Comparison of ENCODE assay signal across 14 mouse cellular contexts in the genomic region with DNA sequence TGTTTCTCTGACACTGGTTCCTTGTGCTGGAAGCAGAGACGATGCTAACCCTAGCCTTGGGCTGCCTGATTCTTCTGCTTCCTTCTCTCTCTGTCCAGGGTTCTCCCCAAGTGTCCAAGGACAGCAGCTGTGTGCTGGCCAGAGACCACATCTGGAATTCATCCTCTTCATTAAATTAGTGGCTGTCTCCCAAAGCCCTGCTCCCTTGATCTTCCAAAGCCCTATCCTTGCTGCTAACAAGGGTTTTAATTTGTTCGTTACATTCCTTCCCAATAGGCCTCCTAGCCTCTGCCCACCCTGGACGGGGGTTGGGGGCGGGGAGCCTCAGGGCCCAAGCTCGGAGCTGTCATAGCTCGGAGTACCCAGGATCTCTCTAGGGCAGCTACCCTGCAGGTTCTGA. TPM values are rescaled to one million over a fixed set of nuclear protein-coding genes. Genes with fewer than 3 reads are reported as not detected.
DNase-seq lines count a peak whose midpoint lies in the region; ATAC-seq and TF ChIP-seq lines count a peak whose summit lies in the region.
"Had no signal": no experiment of that assay in that cellular context is flagged by ENCODE, and none has a peak within 500 bp of the region (broad histone marks: within the 10 kb centered on the region; RNA-seq: fewer than 3 reads in every experiment).

No protein-coding gene starts in this region.

- no peaks in the 10 kb centered on the region for H3K27me3 ChIP-seq in heart, embryonic 12.5 days (replicated peaks)
- no peaks in the 10 kb centered on the region for H3K27me3 ChIP-seq in heart, embryonic 11.5 days (ENCODE audit: control insufficient read depth, insufficient read depth, low read length)
- H3K27me3 ChIP-seq in stomach, embryonic 14.5 days (ENCODE audit: control insufficient read depth, insufficient read depth, low read length), result no peaks in the 10 kb centered on the region
- H3K27me3 ChIP-seq in stomach, postnatal 0 days (ENCODE audit: control insufficient read depth, insufficient read depth, low read length), result no peaks in the 10 kb centered on the region
- no peaks in the 10 kb centered on the region for H3K27me3 ChIP-seq in stomach, embryonic 15.5 days (replicated peaks)
- H3K27me3 ChIP-seq: neural tube, embryonic 12.5 days had no signal

- no peak for TF ChIP-seq EP300 in stomach, postnatal 0 days (optimal IDR thresholded peaks at IDR 0.05)

- peaks cover 54% of the 10 kb centered on the region for H3K4me1 ChIP-seq in heart, embryonic 12.5 days (replicated peaks)
- H3K4me1 ChIP-seq in heart, embryonic 11.5 days (ENCODE audit: control insufficient read depth, insufficient read depth, low read length), result peaks cover 21% of the 10 kb centered on the region
- peaks cover 22% of the 10 kb centered on the region for H3K4me1 ChIP-seq in stomach, embryonic 14.5 days (ENCODE audit: control insufficient read depth, insufficient read depth, low read length)
- H3K4me1 ChIP-seq in stomach, postnatal 0 days (replicated peaks; ENCODE audit: control insufficient read depth, insufficient read depth), result peaks cover 4% of the 10 kb centered on the region; the same call in 1 of the 2 replicates
- H3K4me1 ChIP-seq in stomach, embryonic 15.5 days, result peaks cover 17% of the 10 kb centered on the region
- H3K4me1 ChIP-seq: megakaryocyte, embryonic 14.5 days had no signal

- no peak for DNase-seq in stomach, postnatal 0 days (ENCODE audit: low spot score)
- DNase-seq in kidney, postnatal 14 days, result peak; percentile 40
- DNase-seq in adrenal gland, adult 2 months, result no peak
- no peak for DNase-seq in layer of hippocampus, adult 18-20 months (ENCODE audit: low spot score in 2 of 2)
- DNase-seq: adrenal gland, postnatal 36 days; cerebellum, adult 18-20 months had no signal

- no peaks in the 10 kb centered on the region for H3K9me3 ChIP-seq in heart, embryonic 12.5 days (replicated peaks)
- no peaks in the 10 kb centered on the region for H3K9me3 ChIP-seq in heart, embryonic 11.5 days (replicated peaks; ENCODE audit: control insufficient read depth, low read length)
- H3K9me3 ChIP-seq in stomach, embryonic 14.5 days (ENCODE audit: control insufficient read depth, low read depth, low read length), result no peaks in the 10 kb centered on the region
- no peaks in the 10 kb centered on the region for H3K9me3 ChIP-seq in stomach, postnatal 0 days (ENCODE audit: control insufficient read depth, low read length)
- H3K9me3 ChIP-seq in stomach, embryonic 15.5 days, result no peaks in the 10 kb centered on the region
- H3K9me3 ChIP-seq: megakaryocyte, embryonic 14.5 days; neural tube, embryonic 12.5 days had no signal

- no peak for ATAC-seq in heart, embryonic 12.5 days (ENCODE audit: insufficient number of reproducible peaks, low FRiP score)
- no peak for ATAC-seq in heart, embryonic 11.5 days (replicated peaks; ENCODE audit: insufficient number of reproducible peaks, low FRiP score, low TSS enrichment)
- peak; percentile 11; the same call in 1 of the 2 replicates for ATAC-seq in stomach, embryonic 14.5 days (ENCODE audit: insufficient number of reproducible peaks, insufficient read depth, low FRiP score, low read depth)
- no peak for ATAC-seq in stomach, postnatal 0 days (ENCODE audit: low FRiP score, low TSS enrichment)
- peak; percentile 49; the same call in 1 of the 2 replicates for ATAC-seq in stomach, embryonic 15.5 days (ENCODE audit: insufficient read depth, low FRiP score, low read depth)
- ATAC-seq: Patski had no signal

- no peak overlapping the region for H3K27ac ChIP-seq in heart, embryonic 12.5 days (ENCODE audit: poor library complexity, severe bottlenecking)
- no peak overlapping the region for H3K27ac ChIP-seq in heart, embryonic 11.5 days (ENCODE audit: low read depth, low read length)
- peak overlapping the region; percentile 75 for H3K27ac ChIP-seq in stomach, embryonic 14.5 days (ENCODE audit: low read length)
- no peak overlapping the region; the same call in 1 of the 2 replicates for H3K27ac ChIP-seq in stomach, postnatal 0 days (replicated peaks)
- peak overlapping the region; percentile 75 for H3K27ac ChIP-seq in stomach, embryonic 15.5 days
- H3K27ac ChIP-seq: neural tube, embryonic 12.5 days had no signal

- no peak for TF ChIP-seq CTCF in stomach, postnatal 0 days (IDR thresholded peaks at IDR 0.05; ENCODE audit: low read depth)

- H3K4me2 ChIP-seq in heart, embryonic 12.5 days, result no peak overlapping the region
- no peak overlapping the region for H3K4me2 ChIP-seq in heart, embryonic 11.5 days
- no peak overlapping the region for H3K4me2 ChIP-seq in stomach, embryonic 14.5 days (replicated peaks; ENCODE audit: low read depth, low read length)
- H3K4me2 ChIP-seq in stomach, postnatal 0 days (replicated peaks; ENCODE audit: low read depth), result no peak overlapping the region
- H3K4me2 ChIP-seq in stomach, embryonic 15.5 days, result peak overlapping the region; percentile 8; the same call in 1 of the 2 replicates
- H3K4me2 ChIP-seq: neural tube, embryonic 12.5 days had no signal

- WGBS in heart, embryonic 12.5 days, result 34% methylated on average over 6 of the region's 6 CpGs
- 29% methylated on average over 6 of the region's 6 CpGs for WGBS in heart, embryonic 11.5 days (ENCODE audit: insufficient replicate concordance)
- 49% methylated on average over 6 of the region's 6 CpGs for WGBS in stomach, embryonic 14.5 days
- 60% methylated on average over 6 of the region's 6 CpGs for WGBS in stomach, postnatal 0 days
- 50% methylated on average over 6 of the region's 6 CpGs for WGBS in stomach, embryonic 15.5 days

- no peak overlapping the region for H3K4me3 ChIP-seq in heart, embryonic 12.5 days
- no peak overlapping the region for H3K4me3 ChIP-seq in heart, embryonic 11.5 days (ENCODE audit: low read depth, low read length)
- H3K4me3 ChIP-seq in stomach, embryonic 14.5 days (ENCODE audit: low read depth, low read length), result no peak overlapping the region
- H3K4me3 ChIP-seq in stomach, postnatal 0 days (ENCODE audit: low read depth, low read length), result no peak overlapping the region
- H3K4me3 ChIP-seq in stomach, embryonic 15.5 days (replicated peaks), result no peak overlapping the region
- H3K4me3 ChIP-seq: erythroblast, embryonic 14.5 days; megakaryocyte, embryonic 14.5 days; neural tube, embryonic 12.5 days had no signal

- H3K9ac ChIP-seq in heart, embryonic 12.5 days, result peak overlapping the region; percentile 5; the same call in 1 of the 2 replicates
- no peak overlapping the region for H3K9ac ChIP-seq in heart, embryonic 11.5 days (ENCODE audit: low read depth, low read length)
- no peak overlapping the region for H3K9ac ChIP-seq in stomach, embryonic 14.5 days (replicated peaks; ENCODE audit: low read depth, low read length)
- H3K9ac ChIP-seq in stomach, postnatal 0 days (ENCODE audit: low read length), result no peak overlapping the region
- H3K9ac ChIP-seq in stomach, embryonic 15.5 days, result no peak overlapping the region
- H3K9ac ChIP-seq: neural tube, embryonic 12.5 days had no signal

- no peaks in the 10 kb centered on the region for H3K36me3 ChIP-seq in heart, embryonic 12.5 days
- no peaks in the 10 kb centered on the region for H3K36me3 ChIP-seq in heart, embryonic 11.5 days (ENCODE audit: control insufficient read depth, insufficient read depth, low read length)
- no peaks in the 10 kb centered on the region for H3K36me3 ChIP-seq in stomach, embryonic 14.5 days (ENCODE audit: control insufficient read depth, insufficient read depth, low read length)
- no peaks in the 10 kb centered on the region for H3K36me3 ChIP-seq in stomach, postnatal 0 days (ENCODE audit: control insufficient read depth, insufficient read depth, low read length)
- H3K36me3 ChIP-seq in stomach, embryonic 15.5 days, result no peaks in the 10 kb centered on the region
- H3K36me3 ChIP-seq: neural tube, embryonic 12.5 days had no signal

RNA-seq across cellular contexts. Expression of gene Sdk2, which starts 38.3 kb away (rescaled TPM):
- 3.3 and 4.3 TPM in 2 replicates for polyA plus RNA-seq in heart, embryonic 12.5 days (2016; fragmentation: Nextera tagmentation; extraction: Ambion mirVana)
- polyA plus RNA-seq in heart, embryonic 11.5 days (2014; fragmentation: Nextera tagmentation; extraction: Ambion mirVana), result 1.8 and 1.9 TPM in 2 replicates
- polyA plus RNA-seq in stomach, embryonic 14.5 days (2014; fragmentation: Nextera tagmentation; extraction: Ambion mirVana), result 3.9 and 4.3 TPM in 2 replicates
- 0.45 and 0.75 TPM in 2 replicates for polyA plus RNA-seq in stomach, postnatal 0 days (2015; fragmentation: Nextera tagmentation; extraction: Ambion mirVana)
- 3.0 and 3.2 TPM in 2 replicates for polyA plus RNA-seq in stomach, embryonic 15.5 days (2015; fragmentation: Nextera tagmentation; extraction: Ambion mirVana)
- total RNA-seq in adrenal gland, adult 2 months (2021), result 1 to 10 TPM; 2.9 to 3.5 TPM
- 1.1 and 1.4 TPM in 2 replicates for polyA plus RNA-seq in adrenal gland, adult 2 months (2012; rRNA removed)
- 10 to 100 TPM; 17.6 to 24.8 TPM for total RNA-seq in layer of hippocampus, adult 18-20 months (2021)
- polyA plus RNA-seq: Patski had no signal

Comparison
In these comparisons a context has a peak if more than half of its experiments do, and no peak if none do; other contexts are left out.
1. ATAC-seq: peak in stomach, embryonic 14.5 days (single experiment) and stomach, embryonic 15.5 days (single experiment); none in heart, embryonic 12.5 days (single experiment), heart, embryonic 11.5 days (single experiment) and stomach, postnatal 0 days (single experiment).
2. H3K27ac ChIP-seq: peak in stomach, embryonic 14.5 days (single experiment) and stomach, embryonic 15.5 days (single experiment); none in heart, embryonic 12.5 days (single experiment), heart, embryonic 11.5 days (single experiment) and stomach, postnatal 0 days (single experiment).